Mouse (Mus musculus) midbrain, embryonic 11.5 days (tissue): ENCODE measurements around the gene Sgip1. TPM values are rescaled to one million over a fixed set of nuclear protein-coding genes. Genes with fewer than 3 reads are reported as not detected.

Experiments used
- ATAC-seq: fragments of 200-750 bp; cut with Nextera tagmentation; 2 replicates; pipeline ENCODE4 v1.8.0; 2017; ENCODE audit warnings: moderate TSS enrichment, moderate library complexity; ENCODE audit not compliant: low FRiP score
- DNase-seq: peaks from one replicate; pipeline ENCODE4 v3.0.0; 2015; ENCODE audit warnings: low spot score; ENCODE audit errors: missing footprints
- H3K27ac ChIP-seq: fragments of 300-500 bp; sonication (generic); 2 replicates; pipeline ENCODE4 v1.5.1; 2014; ENCODE audit warnings: low read depth, low read length
- H3K27me3 ChIP-seq: fragments of 300-500 bp; sonication (generic); 2 replicates; pipeline ENCODE4 v1.6.1; 2014; ENCODE audit warnings: mild to moderate bottlenecking, low read length, moderate library complexity, mixed read lengths; ENCODE audit not compliant: control insufficient read depth, insufficient read depth
- H3K36me3 ChIP-seq: fragments of 300-500 bp; sonication (generic); 2 replicates; pipeline ENCODE4 v1.6.1; 2014; ENCODE audit warnings: mild to moderate bottlenecking, low read length, moderate library complexity, mixed read lengths; ENCODE audit not compliant: control insufficient read depth, insufficient read depth
- H3K4me1 ChIP-seq: fragments of 300-500 bp; sonication (generic); 2 replicates; pipeline ENCODE4 v1.6.1; 2014; ENCODE audit warnings: low read length; ENCODE audit not compliant: control insufficient read depth, insufficient read depth
- H3K4me2 ChIP-seq: fragments of 300-500 bp; sonication (generic); 2 replicates; pipeline ENCODE4 v1.6.1; 2014; ENCODE audit warnings: mild to moderate bottlenecking, moderate library complexity
- H3K4me3 ChIP-seq: fragments of 300-500 bp; sonication (generic); 2 replicates; pipeline ENCODE4 v1.5.1; 2014; ENCODE audit warnings: low read depth, low read length
- H3K9ac ChIP-seq: fragments of 300-500 bp; sonication (generic); 2 replicates; pipeline ENCODE4 v1.6.1; 2014; ENCODE audit warnings: low read length
- H3K9me3 ChIP-seq: fragments of 300-500 bp; sonication (generic); 2 replicates; pipeline ENCODE4 v1.6.1; 2016; ENCODE audit warnings: low read length; ENCODE audit not compliant: control insufficient read depth
- WGBS: fragments of 180-500 bp; shearing (Covaris S2); extraction: QIAGEN DNeasy Blood & Tissue Kit; methylation state at CpG from one replicate; pipeline ENCODE4 v1.1.7; 2014; 5-methylcytosine and 5-hydroxymethylcytosine counted together
- polyA plus RNA-seq: library from polyadenylated mRNA; unstranded; fragments of >200 nt; fragmentation: Nextera tagmentation; extraction: Ambion mirVana; gene quantifications from 2 replicates; pipeline ENCODE4 v1.2.1, GENCODE M21; 2014

The Sgip1 gene
- polyA plus RNA-seq, 1 experiment from 2014 or later, result 14.4 TPM

GRCm38 (mm10) chr4:102887770-102888689 lies 146.9 kb downstream of the Sgip1 start:
- Histone ChIP-seq H3K27me3 (no peaks in the 10 kb centered on the region), H3K4me1 (no peaks in the 10 kb centered on the region), H3K9me3 (no peaks in the 10 kb centered on the region), H3K4me2 (no peak overlapping the region), H3K36me3 (no peaks in the 10 kb centered on the region), H3K27ac (no peak overlapping the region), H3K4me3 (no peak overlapping the region), H3K9ac (no peak overlapping the region)
- no peak for ATAC-seq
- 89% methylated on average over 14 of the region's 14 CpGs for WGBS
- DNase-seq, result no peak

DNA sequence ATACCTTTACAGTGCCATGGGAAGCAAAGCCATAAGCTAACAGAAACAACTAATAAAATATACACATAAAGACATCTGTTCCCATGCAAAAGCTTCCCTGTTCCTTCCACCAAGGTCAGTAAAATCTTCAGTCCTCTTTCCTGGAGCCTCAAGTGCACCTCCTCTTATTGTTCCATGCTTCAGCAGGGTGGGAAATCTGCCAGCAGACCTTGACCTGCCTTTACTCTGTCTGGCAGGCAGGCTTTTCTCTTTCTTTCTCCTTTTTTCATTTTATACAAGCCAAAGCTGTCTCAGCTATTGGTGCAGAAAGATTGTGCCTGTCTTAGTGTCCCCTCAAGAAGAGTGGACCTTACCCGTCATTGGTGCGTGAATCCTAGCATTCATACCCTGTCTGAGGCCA lies 154.8 kb downstream of the Sgip1 start:
- no peak overlapping the region for H3K4me2 ChIP-seq
- H3K27me3 ChIP-seq, result no peaks in the 10 kb centered on the region
- H3K9me3 ChIP-seq, result no peaks in the 10 kb centered on the region; the same call in 1 of the 2 replicates
- no peak for DNase-seq
- no peak overlapping the region for H3K27ac ChIP-seq
- H3K36me3 ChIP-seq, result no peaks in the 10 kb centered on the region
- no peak overlapping the region for H3K9ac ChIP-seq
- ATAC-seq, result no peak
- H3K4me1 ChIP-seq, result no peaks in the 10 kb centered on the region
- WGBS, result 92% methylated on average over 2 of the region's 2 CpGs
- no peak overlapping the region for H3K4me3 ChIP-seq

DNA sequence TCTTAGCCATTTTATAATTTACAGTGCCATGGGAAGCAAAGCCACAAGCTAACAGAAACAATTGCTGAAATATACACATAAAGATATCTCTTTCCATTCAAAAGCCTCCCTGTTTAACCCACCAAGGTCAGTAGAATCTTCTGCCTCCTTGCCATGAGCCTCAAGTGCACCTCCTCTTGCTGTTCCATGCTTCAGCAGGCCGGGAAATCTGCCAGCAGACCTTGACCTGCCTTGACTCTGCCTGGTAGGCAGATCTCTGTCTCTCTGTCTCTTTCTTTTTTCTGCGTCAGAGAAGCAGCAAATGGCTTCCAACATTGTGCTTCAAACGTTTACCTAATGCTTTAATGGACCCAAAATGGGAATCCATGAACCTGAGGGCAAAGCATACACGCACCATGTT lies 157.9 kb downstream of the Sgip1 start:
- H3K4me1 ChIP-seq, result no peaks in the 10 kb centered on the region
- WGBS, result 87% methylated on average over 4 of the region's 4 CpGs
- H3K27ac ChIP-seq, result no peak overlapping the region
- H3K27me3 ChIP-seq, result no peaks in the 10 kb centered on the region
- no peak overlapping the region for H3K9ac ChIP-seq
- no peaks in the 10 kb centered on the region for H3K36me3 ChIP-seq
- H3K9me3 ChIP-seq, result no peaks in the 10 kb centered on the region; the same call in 1 of the 2 replicates
- H3K4me2 ChIP-seq, result no peak overlapping the region
- H3K4me3 ChIP-seq, result no peak overlapping the region
- DNase-seq (no peak), ATAC-seq (no peak)

GRCm38 (mm10) chr4:102899683-102900082 lies 158.6 kb downstream of the Sgip1 start:
- Histone ChIP-seq H3K4me3 (no peak overlapping the region), H3K9ac (no peak overlapping the region), H3K4me1 (no peaks in the 10 kb centered on the region), H3K27ac (no peak overlapping the region), H3K36me3 (no peaks in the 10 kb centered on the region), H3K27me3 (no peaks in the 10 kb centered on the region), H3K9me3 (no peaks in the 10 kb centered on the region; the same call in 1 of the 2 replicates), H3K4me2 (no peak overlapping the region)
- no peak for ATAC-seq
- WGBS, result 99% methylated on average over 5 of the region's 5 CpGs
- no peak for DNase-seq

DNA sequence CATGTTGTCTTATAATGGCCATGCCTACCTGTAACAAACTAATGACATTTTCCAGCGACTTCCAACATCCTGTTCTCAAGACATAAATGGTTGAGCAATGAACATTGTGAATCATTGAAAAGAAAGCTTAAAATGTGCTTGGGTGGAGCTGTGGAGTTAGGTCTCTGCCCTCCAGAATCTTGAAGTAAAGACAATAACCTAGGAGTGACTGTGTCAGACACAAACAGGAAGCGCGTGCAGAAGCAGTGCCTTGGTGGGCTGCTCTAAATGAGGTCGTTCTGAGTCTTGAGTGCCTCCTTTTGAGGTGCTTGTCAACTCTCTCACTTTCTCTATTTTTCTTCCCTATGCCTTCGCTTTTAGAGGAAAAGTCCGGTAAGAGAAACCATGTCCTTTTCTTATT lies 159.1 kb downstream of the Sgip1 start:
- Histone ChIP-seq H3K27ac (no peak overlapping the region), H3K9me3 (no peaks in the 10 kb centered on the region; the same call in 1 of the 2 replicates), H3K4me2 (no peak overlapping the region), H3K4me1 (no peaks in the 10 kb centered on the region), H3K9ac (no peak overlapping the region), H3K36me3 (no peaks in the 10 kb centered on the region), H3K27me3 (no peaks in the 10 kb centered on the region), H3K4me3 (no peak overlapping the region)
- ATAC-seq (no peak), DNase-seq (no peak)
- 84% methylated on average over 6 of the region's 6 CpGs for WGBS

- Histone ChIP-seq H3K27me3 (no peaks in the 10 kb centered on the region), H3K4me3 (no peak overlapping the region), H3K36me3 (no peaks in the 10 kb centered on the region), H3K9ac (no peak overlapping the region), H3K4me1 (no peaks in the 10 kb centered on the region), H3K4me2 (no peak overlapping the region), H3K9me3 (no peaks in the 10 kb centered on the region), H3K27ac (no peak overlapping the region)
- DNase-seq (no peak), ATAC-seq (no peak)
- WGBS, result 88% methylated on average over 7 of the region's 7 CpGs
Observed at GRCm38 (mm10) chr4:102907843-102908427, 166.8 kb downstream of the Sgip1 start.

DNA sequence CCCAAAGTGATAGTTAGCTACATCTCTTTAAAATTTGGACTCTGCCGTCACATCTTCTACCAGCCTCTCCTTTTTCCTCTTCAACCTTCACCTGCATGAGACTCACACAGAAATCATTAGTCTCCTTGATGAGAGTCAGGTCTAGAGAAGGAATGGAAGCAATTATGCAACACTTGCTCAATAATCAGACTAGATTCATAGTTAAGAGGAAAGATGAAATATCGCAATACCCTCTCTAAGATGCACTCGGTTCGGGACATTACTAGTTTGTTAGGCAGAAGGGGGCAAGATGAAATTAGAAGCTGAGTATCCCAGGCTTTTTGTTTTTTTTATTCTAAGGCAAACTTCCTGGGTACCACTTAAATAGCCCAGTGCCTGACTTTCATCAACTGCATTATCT lies 169.1 kb downstream of the Sgip1 start:
- no peak for DNase-seq
- ATAC-seq, result no peak
- Histone ChIP-seq H3K36me3 (no peaks in the 10 kb centered on the region), H3K9ac (no peak overlapping the region), H3K4me1 (no peaks in the 10 kb centered on the region), H3K27ac (no peak overlapping the region), H3K4me3 (no peak overlapping the region), H3K4me2 (no peak overlapping the region), H3K27me3 (no peaks in the 10 kb centered on the region), H3K9me3 (no peaks in the 10 kb centered on the region)
- WGBS, result 95% methylated on average over 4 of the region's 4 CpGs

DNA sequence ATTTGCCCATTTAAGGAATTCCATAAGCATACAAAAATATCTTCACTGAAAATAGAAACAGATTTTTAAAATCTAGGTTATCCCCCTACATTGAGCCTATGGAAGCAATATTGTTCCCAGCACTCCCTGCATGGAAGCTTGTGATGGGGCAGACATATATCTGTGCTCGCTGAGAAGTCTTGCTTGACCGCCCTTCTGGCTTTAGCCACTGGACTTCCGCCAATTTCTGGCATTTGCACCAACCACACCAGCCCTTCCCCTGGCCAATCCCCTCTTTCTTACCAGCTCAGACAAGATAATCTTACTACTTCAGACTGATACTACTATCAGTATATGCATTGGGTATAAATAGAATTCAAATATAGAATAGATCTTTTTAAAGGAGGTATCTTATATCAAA lies 172.1 kb downstream of the Sgip1 start:
- Histone ChIP-seq H3K4me2 (no peak overlapping the region), H3K9ac (no peak overlapping the region), H3K4me1 (no peaks in the 10 kb centered on the region), H3K27ac (no peak overlapping the region), H3K9me3 (no peaks in the 10 kb centered on the region), H3K4me3 (no peak overlapping the region), H3K36me3 (no peaks in the 10 kb centered on the region), H3K27me3 (no peaks in the 10 kb centered on the region)
- no peak for ATAC-seq
- 87% methylated on average over 3 of the region's 3 CpGs for WGBS
- no peak for DNase-seq

GRCm38 (mm10) chr4:102913700-102914327 lies 172.7 kb downstream of the Sgip1 start:
- Histone ChIP-seq H3K27ac (no peak overlapping the region), H3K4me1 (no peaks in the 10 kb centered on the region), H3K4me2 (no peak overlapping the region), H3K9ac (no peak overlapping the region), H3K9me3 (no peaks in the 10 kb centered on the region), H3K4me3 (no peak overlapping the region), H3K36me3 (no peaks in the 10 kb centered on the region), H3K27me3 (no peaks in the 10 kb centered on the region)
- DNase-seq, result no peak
- 71% methylated on average over 5 of the region's 5 CpGs for WGBS
- no peak for ATAC-seq
